8 mouse cellular contexts compared by ENCODE assay signal in genomic region chr19:9991304-9991703, GRCm38 (mm10). TPM values are rescaled to one million over a fixed set of nuclear protein-coding genes. Genes with fewer than 3 reads are reported as not detected.
DNase-seq lines count a peak whose midpoint lies in the region; ATAC-seq and TF ChIP-seq lines count a peak whose summit lies in the region.

No protein-coding gene starts in this region.

- peaks cover 2% of the 10 kb centered on the region; the same call in 1 of the 2 replicates for H3K36me3 ChIP-seq in hindbrain, embryonic 10.5 days
- H3K36me3 ChIP-seq in hindbrain, embryonic 16.5 days (ENCODE audit: control insufficient read depth, insufficient read depth, low read length) = peaks cover under 1% of the 10 kb centered on the region; the same call in 1 of the 2 replicates
- H3K36me3 ChIP-seq in kidney, embryonic 14.5 days (ENCODE audit: control insufficient read depth, insufficient read depth, low read length) = peaks cover 2% of the 10 kb centered on the region; the same call in 1 of the 2 replicates
- no peaks in the 10 kb centered on the region for H3K36me3 ChIP-seq in liver, adult 2 months (ENCODE audit: control insufficient read depth, insufficient read depth, low read length)
- H3K36me3 ChIP-seq in stomach, embryonic 14.5 days (ENCODE audit: control insufficient read depth, insufficient read depth, low read length) = no peaks in the 10 kb centered on the region

- no peak overlapping the region for H3K9ac ChIP-seq in hindbrain, embryonic 16.5 days (ENCODE audit: low read depth, low read length)
- H3K9ac ChIP-seq in kidney, embryonic 14.5 days (ENCODE audit: low read depth, low read length) = no peak overlapping the region
- no peak overlapping the region for H3K9ac ChIP-seq in liver, adult 2 months (ENCODE audit: low read depth, low read length)
- H3K9ac ChIP-seq in stomach, embryonic 14.5 days (replicated peaks; ENCODE audit: low read depth, low read length) = no peak overlapping the region

- peaks cover 32% of the 10 kb centered on the region for H3K4me1 ChIP-seq in hindbrain, embryonic 10.5 days (replicated peaks)
- H3K4me1 ChIP-seq in hindbrain, embryonic 16.5 days (ENCODE audit: control insufficient read depth, insufficient read depth, low read depth, low read length) = no peaks in the 10 kb centered on the region; the same call in 1 of the 2 replicates
- H3K4me1 ChIP-seq in kidney, embryonic 14.5 days (ENCODE audit: control insufficient read depth, insufficient read depth, low read length) = peaks cover 4% of the 10 kb centered on the region; the same call in 1 of the 2 replicates
- peaks cover 9% of the 10 kb centered on the region for H3K4me1 ChIP-seq in liver, adult 2 months (ENCODE audit: control insufficient read depth, insufficient read depth, low read length)
- H3K4me1 ChIP-seq in stomach, embryonic 14.5 days (ENCODE audit: control insufficient read depth, insufficient read depth, low read length) = peaks cover 11% of the 10 kb centered on the region; the same call in 1 of the 2 replicates

- TF ChIP-seq POLR2A in liver, adult 2 months (IDR thresholded peaks at IDR 0.05; ENCODE audit: extremely low read depth, insufficient read depth, low read length) = no peak

- H3K4me2 ChIP-seq in hindbrain, embryonic 16.5 days (ENCODE audit: low read length) = no peak overlapping the region
- H3K4me2 ChIP-seq in kidney, embryonic 14.5 days (replicated peaks; ENCODE audit: low read depth, low read length) = no peak overlapping the region
- H3K4me2 ChIP-seq in stomach, embryonic 14.5 days (replicated peaks; ENCODE audit: low read depth, low read length) = no peak overlapping the region

- no peaks in the 10 kb centered on the region for H3K79me2 ChIP-seq in liver, adult 2 months (ENCODE audit: control insufficient read depth, insufficient read depth, low read length)

- no peak overlapping the region for H3K27ac ChIP-seq in hindbrain, embryonic 10.5 days
- H3K27ac ChIP-seq in hindbrain, embryonic 16.5 days (ENCODE audit: low read depth, low read length) = no peak overlapping the region
- no peak overlapping the region for H3K27ac ChIP-seq in kidney, embryonic 14.5 days (ENCODE audit: low read depth, low read length)
- no peak overlapping the region for H3K27ac ChIP-seq in liver, adult 2 months (replicated peaks; ENCODE audit: insufficient read depth, low read depth, low read length)
- no peak overlapping the region for H3K27ac ChIP-seq in stomach, embryonic 14.5 days (ENCODE audit: low read length)

- ATAC-seq in hindbrain, embryonic 16.5 days = no peak
- 0 out of 2 replicates have a peak, but pooled peaks have one; percentile 14 for ATAC-seq in kidney, embryonic 14.5 days (ENCODE audit: low FRiP score, low TSS enrichment)
- ATAC-seq in stomach, embryonic 14.5 days (ENCODE audit: insufficient number of reproducible peaks, insufficient read depth, low FRiP score, low read depth) = peak; percentile 19; the same call in 1 of the 2 replicates

- 24% methylated on average over 5 of the region's 5 CpGs for WGBS in hindbrain, embryonic 10.5 days
- 26% methylated on average over 5 of the region's 5 CpGs for WGBS in hindbrain, embryonic 16.5 days
- WGBS in kidney, embryonic 14.5 days = 24% methylated on average over 5 of the region's 5 CpGs
- WGBS in liver, adult 2 months = 27% methylated on average over 5 of the region's 5 CpGs
- 30% methylated on average over 5 of the region's 5 CpGs for WGBS in stomach, embryonic 14.5 days

- H3K4me3 ChIP-seq in hindbrain, embryonic 10.5 days = no peak overlapping the region
- H3K4me3 ChIP-seq in hindbrain, embryonic 16.5 days (ENCODE audit: low read length) = no peak overlapping the region
- no peak overlapping the region for H3K4me3 ChIP-seq in kidney, embryonic 14.5 days (ENCODE audit: low read length)
- no peak overlapping the region for H3K4me3 ChIP-seq in liver, adult 2 months (ENCODE audit: insufficient read depth, low read depth, low read length)
- no peak overlapping the region for H3K4me3 ChIP-seq in stomach, embryonic 14.5 days (ENCODE audit: low read depth, low read length)

- peak; percentile 83 for DNase-seq in hindbrain, embryonic 10.5 days (ENCODE audit: low spot score)
- DNase-seq in cerebellum, postnatal 14 days = peak; percentile 76 to 87
- peak; percentile 73 for DNase-seq in gastrocnemius, postnatal 25 days
- DNase-seq in liver, adult 2 months (ENCODE audit: extremely low read depth, low read depth, low spot score) = peak; percentile 49
- peak; percentile 88 for DNase-seq in naive thymus-derived CD4-positive, alpha-beta T cell, adult 2 months (ENCODE audit: low read depth)

- H3K27me3 ChIP-seq in hindbrain, embryonic 10.5 days (ENCODE audit: insufficient read depth, poor library complexity, severe bottlenecking) = peaks cover 4% of the 10 kb centered on the region; the same call in 1 of the 2 replicates
- H3K27me3 ChIP-seq in hindbrain, embryonic 16.5 days (replicated peaks; ENCODE audit: control insufficient read depth, insufficient read depth, low read length) = no peaks in the 10 kb centered on the region
- H3K27me3 ChIP-seq in kidney, embryonic 14.5 days (ENCODE audit: control insufficient read depth, insufficient read depth, low read length) = no peaks in the 10 kb centered on the region
- H3K27me3 ChIP-seq in liver, adult 2 months (ENCODE audit: control insufficient read depth, insufficient read depth, low read length) = no peaks in the 10 kb centered on the region
- no peaks in the 10 kb centered on the region for H3K27me3 ChIP-seq in stomach, embryonic 14.5 days (ENCODE audit: control insufficient read depth, insufficient read depth, low read length)

- no peaks in the 10 kb centered on the region for H3K9me3 ChIP-seq in hindbrain, embryonic 10.5 days
- H3K9me3 ChIP-seq in hindbrain, embryonic 16.5 days (ENCODE audit: control insufficient read depth, low read length) = no peaks in the 10 kb centered on the region
- no peaks in the 10 kb centered on the region for H3K9me3 ChIP-seq in kidney, embryonic 14.5 days (ENCODE audit: control insufficient read depth, low read length)
- H3K9me3 ChIP-seq in stomach, embryonic 14.5 days (ENCODE audit: control insufficient read depth, low read depth, low read length) = no peaks in the 10 kb centered on the region

- TF ChIP-seq CTCF in liver, adult 2 months (IDR thresholded peaks at IDR 0.05; ENCODE audit: low read depth, low read length) = peak; percentile 98

RNA-seq across cellular contexts. Expression of gene Best1, which starts 10.1 kb away (rescaled TPM):
- polyA plus RNA-seq in hindbrain, embryonic 10.5 days (2016; fragmentation: Nextera tagmentation; extraction: Ambion mirVana) = 1.8 TPM in 2 replicates
- polyA plus RNA-seq in hindbrain, embryonic 16.5 days (2015; fragmentation: Nextera tagmentation; extraction: Ambion mirVana) = 2.5 and 3.2 TPM in 2 replicates
- under 1 TPM; 0.21 to 0.26 TPM for total RNA-seq in gastrocnemius, postnatal 25 days (2021)
- 1.1 and 1.2 TPM in 2 replicates for polyA plus RNA-seq in kidney, embryonic 14.5 days (2014; fragmentation: Nextera tagmentation; extraction: Ambion mirVana)
- not detected in 2 replicates for total RNA-seq in liver, adult 2 months (2014; rRNA removed)
- polyA plus RNA-seq in liver, adult 2 months (2012; rRNA removed) = 0.05 TPM in 1 of 2 replicates, not detected in the other
- polyA plus RNA-seq in stomach, embryonic 14.5 days (2014; fragmentation: Nextera tagmentation; extraction: Ambion mirVana) = 0.35 and 0.72 TPM in 2 replicates

RNA-seq across cellular contexts. Expression of gene Rab3il1, which starts 10.2 kb away (rescaled TPM):
- polyA plus RNA-seq in hindbrain, embryonic 10.5 days (2016; fragmentation: Nextera tagmentation; extraction: Ambion mirVana) = 39.7 and 39.8 TPM in 2 replicates
- 22.1 and 25.6 TPM in 2 replicates for polyA plus RNA-seq in hindbrain, embryonic 16.5 days (2015; fragmentation: Nextera tagmentation; extraction: Ambion mirVana)
- total RNA-seq in gastrocnemius, postnatal 25 days (2021) = 1 to 10 TPM; 6.0 to 6.5 TPM
- 20.3 and 26.2 TPM in 2 replicates for polyA plus RNA-seq in kidney, embryonic 14.5 days (2014; fragmentation: Nextera tagmentation; extraction: Ambion mirVana)
- 3.1 and 4.0 TPM in 2 replicates for total RNA-seq in liver, adult 2 months (2014; rRNA removed)
- polyA plus RNA-seq in liver, adult 2 months (2012; rRNA removed) = 3.1 and 3.8 TPM in 2 replicates
- polyA plus RNA-seq in stomach, embryonic 14.5 days (2014; fragmentation: Nextera tagmentation; extraction: Ambion mirVana) = 26.0 and 28.6 TPM in 2 replicates

RNA-seq across cellular contexts. Expression of gene Fth1, which starts 10.9 kb away (rescaled TPM):
- 1,451 and 1,593 TPM in 2 replicates for polyA plus RNA-seq in hindbrain, embryonic 10.5 days (2016; fragmentation: Nextera tagmentation; extraction: Ambion mirVana)
- 1,751 and 1,961 TPM in 2 replicates for polyA plus RNA-seq in hindbrain, embryonic 16.5 days (2015; fragmentation: Nextera tagmentation; extraction: Ambion mirVana)
- total RNA-seq in gastrocnemius, postnatal 25 days (2021) = 1,000 to 10,000 TPM; 1,951 to 1,957 TPM
- polyA plus RNA-seq in kidney, embryonic 14.5 days (2014; fragmentation: Nextera tagmentation; extraction: Ambion mirVana) = 1,412 and 1,461 TPM in 2 replicates
- total RNA-seq in liver, adult 2 months (2014; rRNA removed) = 1,154 and 1,241 TPM in 2 replicates
- polyA plus RNA-seq in liver, adult 2 months (2012; rRNA removed) = 7,340 and 8,771 TPM in 2 replicates
- 1,491 and 1,524 TPM in 2 replicates for polyA plus RNA-seq in stomach, embryonic 14.5 days (2014; fragmentation: Nextera tagmentation; extraction: Ambion mirVana)

RNA-seq across cellular contexts. Expression of gene Fads3, which starts 50.1 kb away (rescaled TPM):
- polyA plus RNA-seq in hindbrain, embryonic 10.5 days (2016; fragmentation: Nextera tagmentation; extraction: Ambion mirVana) = 6.7 and 8.1 TPM in 2 replicates
- polyA plus RNA-seq in hindbrain, embryonic 16.5 days (2015; fragmentation: Nextera tagmentation; extraction: Ambion mirVana) = 39.7 and 42.1 TPM in 2 replicates
- total RNA-seq in gastrocnemius, postnatal 25 days (2021) = 1 to 10 TPM; 3.1 to 7.2 TPM
- 8.3 and 10.4 TPM in 2 replicates for polyA plus RNA-seq in kidney, embryonic 14.5 days (2014; fragmentation: Nextera tagmentation; extraction: Ambion mirVana)
- total RNA-seq in liver, adult 2 months (2014; rRNA removed) = 1.4 and 2.8 TPM in 2 replicates
- 4.8 TPM in 2 replicates for polyA plus RNA-seq in liver, adult 2 months (2012; rRNA removed)
- polyA plus RNA-seq in stomach, embryonic 14.5 days (2014; fragmentation: Nextera tagmentation; extraction: Ambion mirVana) = 9.1 and 11.2 TPM in 2 replicates
